Mouse (Mus musculus): Measurements from ENCODE around the gene Ano7.
"Not testable (repeated sequence)": the region's sequence is repeated elsewhere in the genome, so short reads cannot be mapped to it uniquely, and the experiment has no call there.

Gene Ano7

DNA sequence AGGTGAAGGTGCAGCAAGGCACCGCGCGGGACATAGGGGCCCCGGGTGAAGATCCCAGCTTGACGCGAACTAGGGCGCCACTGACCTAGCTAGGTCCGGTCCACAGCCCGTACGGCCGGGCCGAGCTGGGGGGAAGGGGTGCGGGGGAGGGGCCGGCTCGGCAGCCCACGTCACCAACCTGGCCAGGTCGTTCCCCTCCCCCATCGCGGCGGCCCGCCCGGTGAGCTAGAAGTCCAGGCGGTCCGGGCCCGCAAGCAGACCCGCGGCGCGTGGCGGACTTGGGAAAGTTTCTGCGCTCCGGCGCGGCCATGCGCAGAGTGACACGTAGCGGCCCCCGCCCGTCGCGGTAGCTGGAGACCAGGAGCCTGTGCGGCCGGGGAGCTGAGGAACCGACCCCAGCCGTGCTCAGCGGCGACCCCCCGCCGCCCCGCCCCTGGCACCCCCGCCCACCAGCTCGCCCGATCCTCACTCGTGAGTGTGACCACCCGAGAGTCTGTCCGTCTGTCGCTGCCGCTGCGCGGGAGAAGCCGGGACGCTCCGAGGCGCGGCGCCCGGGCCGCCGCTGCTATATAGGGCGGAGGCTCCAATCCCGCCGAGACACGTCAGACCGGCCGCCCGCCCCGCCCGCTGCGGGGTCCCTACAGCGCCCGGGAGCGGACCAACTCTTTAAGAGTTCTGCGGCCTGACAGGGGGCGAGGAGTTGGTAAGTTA is 71.5 kb downstream of the Ano7 start:
- in situ Hi-C loops (cut with MboI; ENCODE audit: low sequenced_read_pairs): no loop called here

GRCm38 (mm10) chr1:93445822-93446162 is 72.1 kb downstream of the Ano7 start:
- in situ Hi-C loops (cut with MboI; ENCODE audit: low sequenced_read_pairs): no loop called here

- in situ Hi-C loops (cut with MboI; ENCODE audit: low sequenced_read_pairs): not testable (repeated sequence)
These were observed 76.4 kb downstream of the Ano7 start for GRCm38 (mm10) chr1:93450118-93450517.

- in situ Hi-C loops (cut with MboI; ENCODE audit: low sequenced_read_pairs): no loop called here
These were observed 80.1 kb downstream of the Ano7 start for GRCm38 (mm10) chr1:93453721-93454255.

Measured in CH12F3 (cell line).